Mouse (Mus musculus) neutrophil, adult 65 days (primary cell): ENCODE data around the gene Pdxdc1. TPM values are rescaled to one million over a fixed set of nuclear protein-coding genes. Genes with fewer than 3 reads are reported as not detected.

Source experiments
- total RNA-seq: library from RNA; stranded (reverse); gene quantifications from 2 replicates; pipeline ENCODE4 v1.2.4, GENCODE M21; 2023

Pdxdc1 gene
- 35.9 and 68.0 TPM in 2 replicates for total RNA-seq

DNA sequence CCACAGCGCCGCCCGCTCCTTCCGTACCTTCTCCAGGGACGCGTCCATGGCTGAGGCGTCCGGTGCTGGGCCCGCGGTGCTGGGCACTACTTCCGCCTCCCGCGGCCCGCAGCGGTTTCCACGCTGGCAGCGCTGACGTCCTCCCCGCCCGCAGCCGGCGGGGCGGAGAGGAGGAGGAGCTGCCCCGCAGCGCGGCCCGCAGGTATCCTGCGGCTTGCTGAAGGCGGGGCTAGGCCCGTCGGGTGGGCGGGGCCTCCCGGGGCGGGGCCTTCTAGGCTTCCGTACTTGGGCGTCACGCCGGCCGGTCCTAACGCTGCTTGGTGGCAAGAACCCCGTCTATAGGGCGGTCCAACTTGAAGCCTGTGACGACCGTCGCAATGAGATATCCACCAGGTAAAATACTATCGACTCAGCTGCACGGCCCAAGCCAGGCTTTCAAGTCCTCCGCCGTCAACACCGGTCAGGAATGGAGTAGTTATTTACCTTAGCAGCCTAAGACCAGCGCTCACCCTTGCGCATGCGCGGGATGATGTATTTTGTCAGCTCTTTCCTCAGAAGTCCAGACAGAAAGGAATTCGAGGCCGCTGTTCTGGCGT, at the start of gene Pdxdc1, which contains the start of gene Mpv17l:
Pdxdc1 (minus strand) TSS at position 244 of the 596 bp plus-strand sequence.
Mpv17l (plus strand) TSS at position 274 of the 596 bp plus-strand sequence.

GRCm38 (mm10) chr16:13818560-13819393, 84.2 kb downstream of the Pdxdc1 start, which contains the start of gene Ntan1:
Gene Ntan1, plus strand, starts transcription at chr16:13818845.

Other genes with a start within 250 kb of the Pdxdc1 start
- gene Parn, start 235.0 kb downstream of the Pdxdc1 start, total RNA-seq = 8.3 and 9.4 TPM in 2 replicates
- gene Bfar, start 231.3 kb downstream of the Pdxdc1 start, total RNA-seq = 21.2 and 31.3 TPM in 2 replicates
- 12.8 and 16.8 TPM in 2 replicates for gene 3110001I22Rik, start 231.2 kb downstream of the Pdxdc1 start, total RNA-seq
- gene Pla2g10, start 172.1 kb downstream of the Pdxdc1 start, total RNA-seq = not detected in 2 replicates
- gene Rrn3, start 122.4 kb downstream of the Pdxdc1 start, total RNA-seq = 7.7 and 8.2 TPM in 2 replicates
- 30.4 and 34.8 TPM in 2 replicates for gene Ntan1, start 84.3 kb downstream of the Pdxdc1 start, total RNA-seq
- 1.2 and 1.3 TPM in 2 replicates for gene Mpv17l, start within 50 bp of the Pdxdc1 start, total RNA-seq
- gene 2900011O08Rik, start 83.5 kb upstream of the Pdxdc1 start, total RNA-seq = not detected in 2 replicates
- gene Ifitm7, start 83.8 kb upstream of the Pdxdc1 start, total RNA-seq = not detected in 2 replicates